Mouse (Mus musculus): Measurements from ENCODE around the gene Fam214a.

GRCm38 (mm10) chr9:75001006-75001405 is 48.3 kb downstream of the Fam214a start:
- no peak for TF ChIP-seq CTCF (IDR thresholded peaks at IDR 0.05; ENCODE audit: low read depth)
- TF ChIP-seq EP300 (IDR thresholded peaks at IDR 0.05; ENCODE audit: low read depth): no peak
